Mouse (Mus musculus) left cerebral cortex, postnatal 36 days (tissue): ENCODE measurements around the gene Btbd35f23. TPM values are rescaled to one million over a fixed set of nuclear protein-coding genes. Genes with fewer than 3 reads are reported as not detected.
"Not testable (repeated sequence)": the region's sequence is repeated elsewhere in the genome, so short reads cannot be mapped to it uniquely, and the experiment has no call there.

Experiments used
- DNase-seq, 2 experiments: peaks; one replicate each; pipeline ENCODE4 v3.0.0; 2021 to 2022; ENCODE audit warnings: low spot score in 2 of 2, mixed read lengths in 1 of 2
- intact Hi-C: fragments of 180-260 bp; cut with DNase I; formaldehyde crosslinking; loops from one replicate; pipeline ENCODE4 v1.15.1; 2025
- total RNA-seq, 2 experiments: library from RNA; stranded (reverse); gene quantifications; 2 replicates each; pipeline ENCODE4 v1.2.3; 2021

Btbd35f23 gene
- total RNA-seq, result not detected

GRCm38 (mm10) chrX:3076575-3076974 is at the start of gene Btbd35f23:
Btbd35f23 (plus strand) TSS chrX:3076875.
- DNase-seq, intact Hi-C loops: not testable (repeated sequence)

Other genes with a start within 250 kb of the Btbd35f23 start
- not detected for gene Btbd35f24, start 119.0 kb downstream of the Btbd35f23 start, total RNA-seq